Mouse (Mus musculus) MEL (cell line): ENCODE data around the gene Foxe3.

Experiments used
- CHD2 ChIP-seq: IDR thresholded peaks from 2 replicates; pipeline ENCODE4 v1.6.1; 2011; ENCODE audit warnings: low read length, improper control_type of control experiment
- CTCF ChIP-seq, 3 experiments: IDR thresholded peaks in 2 of 3; conservative IDR thresholded peaks in 1 of 3; 2 replicates each; pipeline ENCODE4 v1.5.1; 2011 to 2012; ENCODE audit warnings: low read length in 3 of 3, low read depth in 2 of 3, mild to moderate bottlenecking in 2 of 3, improper control_type of control experiment in 1 of 3, inconsistent platforms in 1 of 3, mixed read lengths in 1 of 3, moderate library complexity in 1 of 3; ENCODE audit not compliant: control insufficient read depth in 1 of 3, insufficient read depth in 1 of 3, poor library complexity in 1 of 3, severe bottlenecking in 1 of 3
- EP300 ChIP-seq, 2 experiments: IDR thresholded peaks; 2 replicates each; pipeline ENCODE4 v1.6.1; 2011; ENCODE audit warnings: improper control_type of control experiment in 2 of 2, low read length in 2 of 2, low read depth in 1 of 2, mild to moderate bottlenecking in 1 of 2
- MEF2A ChIP-seq: IDR thresholded peaks from 2 replicates; pipeline ENCODE4 v1.6.1; 2014; ENCODE audit warnings: low read depth, mild to moderate bottlenecking, inconsistent platforms, low read length, improper control_type of control experiment; ENCODE audit not compliant: poor library complexity, insufficient replicate concordance, severe bottlenecking; ENCODE audit errors: extremely low read depth
- POLR2A ChIP-seq, 2 experiments: IDR thresholded peaks; 2 replicates each; pipeline ENCODE4 v1.6.1; 2011 to 2012; ENCODE audit warnings: low read length in 2 of 2, mild to moderate bottlenecking in 2 of 2, control low read depth in 1 of 2, improper control_type of control experiment in 1 of 2, low read depth in 1 of 2, moderate library complexity in 1 of 2; ENCODE audit not compliant: control insufficient read depth in 1 of 2, insufficient read depth in 1 of 2, poor library complexity in 1 of 2

GRCm38 (mm10) chr4:114907056-114907917 is 18.5 kb downstream of the Foxe3 start:
- TF ChIP-seq POLR2A (IDR thresholded peaks at IDR 0.05; ENCODE audit: control insufficient read depth in 1 of 2, insufficient read depth in 1 of 2, low read depth in 1 of 2, low read length in 2 of 2, poor library complexity in 1 of 2) (no peak), MEF2A (no peak), EP300 (IDR thresholded peaks at IDR 0.05; ENCODE audit: low read depth in 1 of 2, low read length in 2 of 2) (no peak), CTCF (IDR thresholded peaks at IDR 0.05 in 2 of 3, conservative IDR thresholded peaks at IDR 0.05 in 1 of 3; ENCODE audit: control insufficient read depth in 1 of 3, insufficient read depth in 1 of 3, low read depth in 2 of 3, low read length in 3 of 3, poor library complexity in 1 of 3, severe bottlenecking in 1 of 3) (no peak), CHD2 (no peak)
